Mouse (Mus musculus) bone marrow, adult 2 months (tissue): Measurements from ENCODE around the gene Dnajb13.

Source experiments
- CTCF ChIP-seq: fragments of 200-500 bp; IDR thresholded peaks from 2 replicates; pipeline ENCODE4 v1.5.1; 2011; ENCODE audit warnings: low read length, control low read depth; ENCODE audit not compliant: control insufficient read depth, insufficient read depth
- POLR2A ChIP-seq: fragments of 200-500 bp; IDR thresholded peaks from 2 replicates; pipeline ENCODE4 v1.6.1; 2011; ENCODE audit warnings: low read depth, mild to moderate bottlenecking, control low read depth, low read length, borderline replicate concordance; ENCODE audit not compliant: control insufficient read depth

- TF ChIP-seq CTCF (no peak), POLR2A (no peak)
Observed at GRCm38 (mm10) chr7:100511602-100512001, 3.2 kb downstream of the Dnajb13 start.
